Mouse (Mus musculus): Measurements from ENCODE around the gene Rpf1.
A peak's percentile ranks its signal among the peaks of the same experiment; 100 is the strongest.

The Rpf1 gene

DNA sequence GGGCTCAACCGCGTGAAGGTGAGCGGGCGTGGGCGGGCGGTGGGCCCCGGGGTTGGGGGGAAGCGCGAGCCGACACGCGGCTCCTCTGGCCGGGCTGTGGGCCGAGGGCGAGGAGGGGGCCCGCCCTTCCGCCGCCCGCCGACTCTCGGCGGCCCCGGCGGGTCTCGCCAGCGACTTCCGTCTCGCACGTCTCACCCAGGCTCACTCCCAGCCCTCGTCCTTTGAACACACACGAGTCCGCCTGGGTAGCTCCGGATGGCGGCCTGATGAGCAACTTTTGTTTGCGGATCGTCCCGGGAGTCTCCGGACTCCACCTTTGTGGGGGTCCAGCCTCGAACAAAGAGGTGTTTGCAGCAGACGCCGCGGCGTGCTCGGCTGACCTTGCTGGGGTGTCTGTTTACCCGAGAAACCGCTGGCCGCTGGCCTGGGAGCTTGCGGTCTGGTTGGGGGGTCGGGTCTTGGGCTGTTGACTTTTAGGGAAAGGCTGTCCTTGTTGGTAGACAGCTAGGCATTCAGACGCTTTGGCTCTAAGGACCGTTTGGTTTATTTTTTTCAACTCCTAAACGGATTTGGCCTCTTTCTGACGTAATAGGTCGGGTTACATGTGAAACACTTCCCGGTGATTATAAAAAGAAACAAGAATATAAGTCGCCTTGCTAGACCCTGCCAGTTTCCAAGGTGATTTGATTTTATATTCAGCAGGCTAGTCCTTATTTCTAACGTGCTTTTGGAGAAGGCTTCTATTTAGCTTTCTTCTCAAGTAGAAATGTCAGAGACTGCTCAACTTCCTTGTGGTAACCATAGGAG, 21.0 kb downstream of the Rpf1 start:
- DNase-seq: no peak

DNA sequence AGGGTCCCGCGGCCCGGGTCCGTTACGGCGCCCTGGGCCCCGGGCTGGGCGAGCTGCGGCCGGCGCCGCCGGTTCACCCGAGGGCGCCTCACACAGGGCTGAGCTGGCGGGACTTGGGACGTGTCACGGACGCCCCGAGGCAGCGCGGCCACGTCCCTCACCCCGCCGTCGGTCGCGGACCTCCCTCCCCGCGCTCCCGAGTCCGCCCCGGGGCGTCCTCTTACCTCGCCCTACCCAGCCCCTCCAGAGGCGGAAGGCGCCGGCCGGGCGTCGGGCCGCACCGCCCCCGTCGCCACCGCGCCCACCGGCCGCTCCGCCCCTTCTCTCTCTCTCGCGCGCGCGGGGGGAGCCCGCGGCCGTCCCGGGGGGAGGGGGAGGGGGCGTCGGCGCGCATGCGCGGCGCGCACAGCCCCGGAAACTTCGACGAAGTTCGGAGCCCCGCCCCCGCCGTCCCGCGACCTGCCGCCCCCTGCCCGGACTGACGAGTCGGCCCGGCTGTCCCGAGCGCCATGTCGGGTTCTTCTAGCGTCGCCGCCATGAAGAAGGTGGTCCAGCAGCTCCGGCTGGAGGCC, 21.7 kb downstream of the Rpf1 start, which contains the start of the genes Spata1 and Gng5:
Gene Spata1 (minus strand): TSS at position 323 of the 572 bp plus-strand sequence.
Gene Gng5 (plus strand): TSS at position 377 of the 572 bp plus-strand sequence.
- peak; percentile 46 for DNase-seq

DNA sequence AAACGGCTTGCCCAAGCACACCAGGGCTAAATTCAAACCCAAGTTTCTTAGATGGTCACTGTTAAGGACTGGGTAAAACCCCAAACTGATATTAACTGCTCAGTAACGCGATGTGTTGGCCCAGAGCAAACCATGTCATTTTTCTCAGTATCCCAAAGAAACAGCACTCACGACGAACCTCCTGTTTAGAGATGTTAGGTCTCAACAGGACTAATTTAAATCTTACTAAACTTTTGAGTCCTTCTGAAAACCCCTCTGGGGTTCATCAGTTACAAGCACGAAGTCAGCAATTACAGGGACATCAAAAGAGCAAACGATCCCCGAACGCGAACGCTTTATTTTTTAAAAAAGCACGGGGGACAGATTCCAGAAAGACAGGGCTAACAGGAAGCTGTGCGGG, 22.2 kb downstream of the Rpf1 start:
- no peak for DNase-seq

DNA sequence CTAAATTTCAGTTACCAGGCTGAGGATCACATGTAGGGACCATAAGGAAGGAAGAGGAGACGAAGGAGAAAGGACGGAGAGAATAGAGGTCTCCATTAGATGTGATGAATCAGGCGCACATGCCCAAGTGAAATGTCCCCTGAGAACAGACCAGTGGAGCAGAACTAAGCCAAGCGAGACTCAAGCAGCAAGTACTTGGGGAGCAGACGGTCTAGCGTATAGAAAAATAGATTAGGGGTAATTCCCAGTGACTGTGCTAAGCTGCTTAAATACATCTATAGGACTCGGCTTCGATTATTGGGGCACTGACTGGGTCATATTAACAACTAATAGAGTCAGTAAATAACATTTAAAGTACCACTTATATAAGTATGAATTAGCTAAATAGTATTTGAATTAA, 26.3 kb downstream of the Rpf1 start:
- DNase-seq: no peak

DNA sequence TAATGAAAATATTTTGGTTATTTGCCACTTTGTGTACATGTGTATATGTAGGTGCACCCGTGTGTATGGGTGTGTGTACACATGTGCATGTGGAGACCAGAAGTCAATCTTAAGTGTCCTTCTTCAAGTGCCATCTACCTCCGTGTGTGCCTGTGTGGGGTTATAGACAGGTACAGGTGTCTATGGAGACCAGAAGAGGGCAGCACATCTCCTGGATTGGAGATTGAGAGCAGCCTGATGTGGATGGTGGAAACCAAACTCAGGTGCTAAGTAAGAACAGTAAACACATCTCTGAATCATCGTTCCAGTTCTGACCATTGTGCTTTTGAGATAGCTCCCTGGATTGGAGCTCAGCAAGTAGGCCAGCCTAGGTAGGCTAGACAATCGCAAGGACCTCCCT, 34.8 kb downstream of the Rpf1 start:
- no peak for DNase-seq

DNA sequence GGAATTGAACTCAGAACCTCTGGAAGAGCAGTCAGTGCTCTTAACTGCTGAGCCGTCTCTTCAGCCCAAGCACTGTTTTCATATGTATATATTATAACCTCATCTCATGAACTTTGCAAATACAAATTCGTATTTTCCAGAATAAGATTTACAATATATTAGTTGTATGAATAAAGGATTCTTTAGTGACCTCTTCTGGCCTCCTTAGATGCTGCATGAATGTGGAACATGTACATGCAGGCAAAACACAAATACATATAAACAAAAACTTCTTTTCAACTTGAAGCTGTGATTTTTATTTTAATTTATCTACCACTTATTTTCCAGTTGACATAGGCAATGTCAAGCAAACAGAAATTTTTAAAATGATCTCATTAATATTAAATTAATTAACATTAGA, 39.2 kb downstream of the Rpf1 start:
- no peak for DNase-seq

DNA sequence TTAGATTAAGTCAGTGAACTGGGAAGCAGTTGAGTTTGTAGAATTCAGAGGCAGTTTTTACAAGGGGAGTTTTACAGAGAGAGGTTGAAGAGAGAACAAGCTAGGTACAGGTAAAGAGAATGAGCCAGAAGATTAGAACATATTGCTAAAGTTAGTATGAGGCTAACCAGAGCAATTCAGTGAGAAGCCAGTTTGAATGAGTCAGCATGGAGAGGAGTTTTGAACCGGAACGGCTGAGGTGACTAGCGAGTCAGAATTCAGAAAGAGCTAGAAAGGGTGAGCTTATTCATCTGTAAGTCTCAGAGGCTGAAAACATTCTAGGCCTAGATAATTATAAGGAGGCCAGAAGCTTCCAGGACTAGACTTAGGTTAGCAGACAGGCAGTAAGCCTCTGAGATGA, 46.8 kb downstream of the Rpf1 start:
- DNase-seq: no peak

DNA sequence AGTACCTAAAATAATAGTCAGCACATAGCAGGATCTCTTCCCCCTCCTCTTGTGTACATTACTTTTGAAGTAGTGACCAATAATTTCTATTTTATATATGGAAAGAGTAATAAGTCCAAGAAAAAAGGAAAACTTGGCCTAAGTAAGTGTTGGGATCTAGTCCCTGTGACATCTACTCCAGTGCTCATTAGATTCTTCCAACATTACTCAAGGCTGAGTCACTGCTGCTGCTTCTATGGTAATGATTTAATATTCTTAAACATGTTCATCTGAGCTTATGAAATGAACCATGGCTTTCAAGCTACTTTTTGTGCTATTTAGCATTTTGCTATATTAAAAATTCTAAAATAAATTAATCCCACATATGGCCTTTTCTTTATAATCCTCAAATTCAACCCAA, 47.5 kb downstream of the Rpf1 start:
- DNase-seq: no peak

DNA sequence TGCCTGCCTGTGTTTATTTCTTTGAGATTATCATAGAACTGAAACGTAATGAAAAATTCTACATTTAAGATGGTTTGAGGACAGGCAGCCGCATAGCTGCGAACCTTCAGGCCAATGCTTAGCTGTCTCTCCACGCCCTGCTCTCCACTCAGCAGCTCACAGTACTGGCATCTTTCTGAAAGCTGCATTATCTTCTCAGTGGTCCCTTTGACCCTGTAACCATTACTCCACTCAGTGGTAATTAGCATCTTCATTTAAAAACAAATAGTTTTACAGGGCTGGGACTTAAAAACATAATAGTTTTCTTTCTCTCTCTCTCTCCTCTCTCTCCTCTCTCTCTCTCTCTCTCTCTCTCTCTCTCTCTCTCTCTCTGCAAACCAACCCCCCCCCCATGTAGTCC, 48.6 kb downstream of the Rpf1 start:
- DNase-seq: no peak

DNA sequence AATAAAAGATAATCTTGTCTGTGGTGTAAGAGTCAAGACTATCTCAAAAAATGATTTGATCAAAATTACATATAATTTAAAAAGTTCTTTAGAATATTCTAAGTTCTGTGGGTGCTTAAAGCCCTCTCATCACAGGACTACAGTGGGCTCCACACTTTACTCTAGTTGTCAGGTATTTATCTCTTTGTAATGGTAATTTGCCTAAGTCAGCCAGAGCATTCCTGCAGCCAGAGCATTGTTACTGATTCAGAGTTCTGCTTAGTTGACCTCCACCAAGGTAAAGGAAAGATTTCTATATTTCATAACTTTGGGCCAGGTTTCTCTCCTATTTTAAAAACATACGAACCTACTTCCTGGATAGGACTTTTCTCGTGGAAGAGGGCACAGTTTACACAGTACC, 52.0 kb downstream of the Rpf1 start:
- no peak for DNase-seq

DNA sequence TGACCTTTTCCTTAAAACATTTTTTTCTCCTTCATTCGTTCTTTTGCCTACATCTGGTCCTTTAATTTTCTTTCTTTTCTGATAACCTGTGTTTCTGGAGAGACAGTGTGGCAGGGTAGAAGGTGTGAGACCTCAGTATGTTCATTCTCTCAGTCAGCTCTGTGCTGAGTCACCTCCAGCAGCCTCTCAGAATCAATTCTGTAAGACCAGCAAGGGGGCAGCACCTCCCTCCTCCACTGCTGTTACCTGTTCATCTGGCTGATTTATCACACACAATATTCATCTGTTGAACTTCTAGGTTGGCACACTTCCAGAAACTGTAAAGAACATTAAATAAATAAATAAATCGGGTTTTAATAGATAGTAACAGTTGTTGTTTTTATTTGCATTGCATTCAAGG, 58.3 kb downstream of the Rpf1 start:
- DNase-seq: no peak

All from right cerebral cortex, adult 18-20 months (tissue).